In the genomic region with DNA sequence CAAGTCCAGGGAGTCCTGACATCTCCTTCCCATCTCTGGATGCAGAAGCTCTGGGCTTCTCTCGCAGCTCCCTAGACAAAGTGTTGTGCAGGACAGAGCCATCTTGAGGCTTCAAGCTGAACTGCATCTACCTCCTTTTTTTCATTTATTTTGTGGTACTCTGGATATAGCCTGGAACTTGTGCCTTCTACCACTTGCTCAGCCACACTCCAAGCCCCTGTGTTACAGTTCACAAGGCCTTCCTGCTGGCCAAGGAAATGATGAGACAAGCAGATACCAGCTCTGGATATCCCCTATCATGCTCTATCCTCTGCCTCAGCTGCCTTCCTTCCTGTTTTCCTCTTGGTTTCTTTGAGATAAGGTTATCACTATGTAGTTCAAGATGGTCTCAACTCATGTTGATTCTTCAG, we compare ENCODE assay signal across 10 mouse cellular contexts. TPM values are rescaled to one million over a fixed set of nuclear protein-coding genes. Genes with fewer than 3 reads are reported as not detected.
DNase-seq lines count a peak whose midpoint lies in the region; ATAC-seq and TF ChIP-seq lines count a peak whose summit lies in the region.
"Had no signal": no experiment of that assay in that cellular context is flagged by ENCODE, and none has a peak within 500 bp of the region (broad histone marks: within the 10 kb centered on the region; RNA-seq: fewer than 3 reads in every experiment).

No protein-coding gene starts in this region.

- no peak overlapping the region for H3K27ac ChIP-seq in hindbrain, embryonic 14.5 days
- H3K27ac ChIP-seq in hindbrain, embryonic 13.5 days: no peak overlapping the region
- H3K27ac ChIP-seq in hindbrain, postnatal 0 days: no peak overlapping the region

- no peak overlapping the region for H3K4me2 ChIP-seq in hindbrain, embryonic 14.5 days (replicated peaks)
- no peak overlapping the region for H3K4me2 ChIP-seq in hindbrain, embryonic 13.5 days
- H3K4me2 ChIP-seq in hindbrain, postnatal 0 days (ENCODE audit: low read depth, low read length): no peak overlapping the region

- peak; percentile 75 for TF ChIP-seq CTCF in hindbrain, postnatal 0 days (IDR thresholded peaks at IDR 0.05; ENCODE audit: low read depth)

- H3K9ac ChIP-seq in hindbrain, embryonic 14.5 days: no peak overlapping the region
- no peak overlapping the region for H3K9ac ChIP-seq in hindbrain, embryonic 13.5 days
- H3K9ac ChIP-seq in hindbrain, postnatal 0 days (replicated peaks; ENCODE audit: low read length): no peak overlapping the region

- peaks cover 84% of the 10 kb centered on the region for H3K36me3 ChIP-seq in hindbrain, embryonic 14.5 days (replicated peaks; ENCODE audit: control insufficient read depth, insufficient read depth)
- peaks cover 80% of the 10 kb centered on the region for H3K36me3 ChIP-seq in hindbrain, embryonic 13.5 days
- H3K36me3 ChIP-seq in hindbrain, postnatal 0 days (ENCODE audit: insufficient read depth, low read length): peaks cover 33% of the 10 kb centered on the region

- ATAC-seq in hindbrain, embryonic 14.5 days (ENCODE audit: low FRiP score): peak; percentile 17; the same call in 1 of the 2 replicates
- ATAC-seq in hindbrain, embryonic 13.5 days (ENCODE audit: low FRiP score): no peak
- peak; percentile 53 for ATAC-seq in hindbrain, postnatal 0 days

- no peak overlapping the region for H3K4me3 ChIP-seq in hindbrain, embryonic 14.5 days (replicated peaks; ENCODE audit: low read length)
- H3K4me3 ChIP-seq in hindbrain, embryonic 13.5 days: no peak overlapping the region
- no peak overlapping the region for H3K4me3 ChIP-seq in hindbrain, postnatal 0 days (ENCODE audit: low read length)

- no peaks in the 10 kb centered on the region for H3K9me3 ChIP-seq in hindbrain, embryonic 14.5 days (ENCODE audit: control insufficient read depth, low read length)
- H3K9me3 ChIP-seq in hindbrain, embryonic 13.5 days: no peaks in the 10 kb centered on the region
- H3K9me3 ChIP-seq in hindbrain, postnatal 0 days (ENCODE audit: low read length): no peaks in the 10 kb centered on the region

- 7% methylated on average over 1 of the region's 1 CpGs for WGBS in hindbrain, embryonic 14.5 days
- WGBS in hindbrain, embryonic 13.5 days: 8% methylated on average over 1 of the region's 1 CpGs
- 4% methylated on average over 1 of the region's 1 CpGs for WGBS in hindbrain, postnatal 0 days

- DNase-seq in hindbrain, embryonic 14.5 days (ENCODE audit: low spot score): peak; percentile 65
- DNase-seq in B cell, adult 2 months: peak; percentile 11 to 21
- DNase-seq in MN1 (ENCODE audit: low spot score): peak; percentile 52
- DNase-seq in hindbrain, postnatal 0 days (ENCODE audit: low spot score): peak; percentile 76
- peak; percentile 52 for DNase-seq in lung, postnatal 36 days
- no peak for DNase-seq in ovary, postnatal 10 days (ENCODE audit: low spot score)
- DNase-seq in spleen, postnatal 14 days (ENCODE audit: low spot score in 2 of 2): no peak

- no peaks in the 10 kb centered on the region for H3K4me1 ChIP-seq in hindbrain, embryonic 14.5 days (replicated peaks; ENCODE audit: control insufficient read depth, insufficient read depth, low read length)
- H3K4me1 ChIP-seq in hindbrain, embryonic 13.5 days (replicated peaks): no peaks in the 10 kb centered on the region
- no peaks in the 10 kb centered on the region for H3K4me1 ChIP-seq in hindbrain, postnatal 0 days (ENCODE audit: insufficient read depth, low read length)

- H3K27me3 ChIP-seq in hindbrain, embryonic 14.5 days (ENCODE audit: control insufficient read depth, insufficient read depth, low read length): no peaks in the 10 kb centered on the region
- no peaks in the 10 kb centered on the region for H3K27me3 ChIP-seq in hindbrain, embryonic 13.5 days
- no peaks in the 10 kb centered on the region for H3K27me3 ChIP-seq in hindbrain, postnatal 0 days (ENCODE audit: insufficient read depth, low read length)

RNA-seq across cellular contexts. Expression of gene Avp, which starts 15.3 kb away (rescaled TPM):
- polyA plus RNA-seq in hindbrain, embryonic 14.5 days (2014; fragmentation: Nextera tagmentation; extraction: Ambion mirVana): not detected in 2 replicates
- polyA plus RNA-seq in hindbrain, embryonic 13.5 days (2015; fragmentation: Nextera tagmentation; extraction: Ambion mirVana): not detected in 2 replicates
- 0.78 and 1.5 TPM in 2 replicates for total RNA-seq in hindbrain, postnatal 0 days (2014; rRNA removed)
- polyA plus RNA-seq in hindbrain, postnatal 0 days (2015; fragmentation: Nextera tagmentation; extraction: Ambion mirVana): 0.45 and 0.73 TPM in 2 replicates
- polyA plus RNA-seq: stomach, embryonic 16.5 days had no signal

RNA-seq across cellular contexts. Expression of gene Oxt, which starts 21.6 kb away (rescaled TPM):
- 0.87 TPM in 1 of 2 replicates, not detected in the other for polyA plus RNA-seq in hindbrain, embryonic 14.5 days (2014; fragmentation: Nextera tagmentation; extraction: Ambion mirVana)
- polyA plus RNA-seq in hindbrain, embryonic 13.5 days (2015; fragmentation: Nextera tagmentation; extraction: Ambion mirVana): not detected in 2 replicates
- 4.9 TPM in 1 of 2 replicates, not detected in the other for total RNA-seq in hindbrain, postnatal 0 days (2014; rRNA removed)
- polyA plus RNA-seq in hindbrain, postnatal 0 days (2015; fragmentation: Nextera tagmentation; extraction: Ambion mirVana): not detected in 2 replicates
- total RNA-seq: layer of hippocampus, postnatal 14 days had no signal
- polyA plus RNA-seq: stomach, embryonic 16.5 days had no signal

RNA-seq across cellular contexts. Expression of gene Fastkd5, which starts 32.2 kb away (rescaled TPM):
- 11.5 and 12.8 TPM in 2 replicates for polyA plus RNA-seq in hindbrain, embryonic 14.5 days (2014; fragmentation: Nextera tagmentation; extraction: Ambion mirVana)
- polyA plus RNA-seq in hindbrain, embryonic 13.5 days (2015; fragmentation: Nextera tagmentation; extraction: Ambion mirVana): 11.7 and 12.9 TPM in 2 replicates
- total RNA-seq in hindbrain, postnatal 0 days (2014; rRNA removed): 7.0 and 7.9 TPM in 2 replicates
- polyA plus RNA-seq in hindbrain, postnatal 0 days (2015; fragmentation: Nextera tagmentation; extraction: Ambion mirVana): 6.0 and 6.6 TPM in 2 replicates

RNA-seq across cellular contexts. Expression of gene Ubox5, which starts 32.2 kb away (rescaled TPM):
- polyA plus RNA-seq in hindbrain, embryonic 14.5 days (2014; fragmentation: Nextera tagmentation; extraction: Ambion mirVana): 9.7 and 12.6 TPM in 2 replicates
- polyA plus RNA-seq in hindbrain, embryonic 13.5 days (2015; fragmentation: Nextera tagmentation; extraction: Ambion mirVana): 11.5 and 11.8 TPM in 2 replicates
- total RNA-seq in hindbrain, postnatal 0 days (2014; rRNA removed): 6.8 TPM in 2 replicates
- polyA plus RNA-seq in hindbrain, postnatal 0 days (2015; fragmentation: Nextera tagmentation; extraction: Ambion mirVana): 5.9 and 6.2 TPM in 2 replicates

RNA-seq across cellular contexts. Expression of gene Mrps26, which starts 34.1 kb away (rescaled TPM):
- polyA plus RNA-seq in hindbrain, embryonic 14.5 days (2014; fragmentation: Nextera tagmentation; extraction: Ambion mirVana): 96.8 and 107 TPM in 2 replicates
- 83.9 and 88.8 TPM in 2 replicates for polyA plus RNA-seq in hindbrain, embryonic 13.5 days (2015; fragmentation: Nextera tagmentation; extraction: Ambion mirVana)
- total RNA-seq in hindbrain, postnatal 0 days (2014; rRNA removed): 67.7 and 75.4 TPM in 2 replicates
- polyA plus RNA-seq in hindbrain, postnatal 0 days (2015; fragmentation: Nextera tagmentation; extraction: Ambion mirVana): 115 and 120 TPM in 2 replicates

Comparison
In these comparisons a context has a peak if more than half of its experiments do, and no peak if none do; other contexts are left out.
1. DNase-seq: peak in hindbrain, embryonic 14.5 days (single experiment), B cell, adult 2 months (2 of 2), MN1 (single experiment), hindbrain, postnatal 0 days (single experiment) and lung, postnatal 36 days (single experiment); none in ovary, postnatal 10 days (single experiment) and spleen, postnatal 14 days (0 of 2).